Mouse (Mus musculus) cortical plate, adult 2 months (tissue): ENCODE measurements around the gene Pes1. TPM values are rescaled to one million over a fixed set of nuclear protein-coding genes. Genes with fewer than 3 reads are reported as not detected.
A peak's percentile ranks its signal among the peaks of the same experiment; 100 is the strongest.

Source experiments
- H3K27ac ChIP-seq: fragments of 200-500 bp; 2 replicates; pipeline ENCODE4 v1.5.1; 2012; ENCODE audit warnings: low read length, control low read depth, inconsistent platforms; ENCODE audit not compliant: insufficient read depth
- H3K4me1 ChIP-seq: fragments of 200-500 bp; 2 replicates; pipeline ENCODE4 v1.6.1; 2011; ENCODE audit warnings: low read length; ENCODE audit not compliant: control insufficient read depth, insufficient read depth
- H3K4me3 ChIP-seq: fragments of 200-500 bp; 2 replicates; pipeline ENCODE4 v1.5.1; 2011; ENCODE audit warnings: mild to moderate bottlenecking, low read length, control low read depth; ENCODE audit not compliant: insufficient read depth
- CTCF ChIP-seq: fragments of 200-500 bp; IDR thresholded peaks from 2 replicates; pipeline ENCODE4 v1.5.1; 2011; ENCODE audit warnings: mild to moderate bottlenecking, control low read depth, low read length; ENCODE audit not compliant: insufficient read depth; ENCODE audit errors: extremely low read depth
- POLR2A ChIP-seq: fragments of 200-500 bp; IDR thresholded peaks from 2 replicates; pipeline ENCODE4 v1.6.1; 2011; ENCODE audit warnings: mild to moderate bottlenecking, low read length, control low read depth; ENCODE audit not compliant: insufficient read depth; ENCODE audit errors: extremely low read depth
- polyA plus RNA-seq: library from polyadenylated mRNA; depleted of rRNA; stranded (reverse); fragments of >200 nt; gene quantifications from 2 replicates; pipeline ENCODE4 v1.2.3, GENCODE M21; 2012; rRNA removed

Pes1 gene
- 34.4 and 34.6 TPM in 2 replicates for polyA plus RNA-seq

DNA sequence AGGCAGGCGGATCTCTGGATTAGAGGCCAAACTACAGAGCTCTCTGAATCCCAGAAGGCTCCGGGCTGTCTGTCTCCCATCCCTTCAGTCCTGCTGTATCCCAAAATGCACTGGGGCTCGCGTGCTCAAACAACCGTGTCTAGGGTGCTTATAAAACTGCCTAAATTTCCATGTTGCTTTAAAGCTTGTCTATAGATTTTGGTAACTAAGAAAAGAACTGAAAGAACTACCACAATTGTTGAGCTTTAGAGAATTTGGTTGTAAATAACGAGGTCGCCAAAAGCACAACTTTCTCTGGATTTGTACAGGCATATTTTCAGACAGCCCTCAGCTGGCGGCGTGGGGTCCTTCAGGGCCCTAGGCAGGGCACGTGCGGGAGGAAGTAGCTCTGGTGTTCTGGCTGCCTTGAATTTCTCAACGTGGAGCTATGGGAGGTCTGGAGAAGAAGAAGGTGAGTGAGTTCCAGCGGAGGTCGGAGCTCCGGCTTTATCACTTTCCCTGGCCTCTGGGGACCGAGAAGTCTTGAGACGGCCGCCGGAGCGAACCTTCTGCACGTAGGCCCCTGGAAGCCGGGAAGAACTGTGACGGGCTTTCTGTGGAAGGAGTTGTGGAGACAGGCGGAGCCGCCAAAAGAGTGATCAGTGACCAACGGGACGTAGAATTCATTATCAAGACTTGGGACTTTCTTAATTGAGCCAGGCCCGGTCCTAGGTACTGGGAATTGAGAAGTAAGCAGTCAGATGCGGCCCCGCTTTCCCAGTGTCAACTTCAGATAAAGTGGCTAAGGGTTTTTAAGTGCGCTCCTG is at the start of gene Pes1:
Gene Pes1 (plus strand): TSS at position 366 of the 806 bp plus-strand sequence.
- H3K4me1 ChIP-seq: peaks cover 3% of the 10 kb centered on the region; the same call in 1 of the 2 replicates
- TF ChIP-seq POLR2A: no peak
- no peak for TF ChIP-seq CTCF
- peak within 1 kb of the TSS; percentile 63 for H3K4me3 ChIP-seq
- no peak within 1 kb of the TSS for H3K27ac ChIP-seq

DNA sequence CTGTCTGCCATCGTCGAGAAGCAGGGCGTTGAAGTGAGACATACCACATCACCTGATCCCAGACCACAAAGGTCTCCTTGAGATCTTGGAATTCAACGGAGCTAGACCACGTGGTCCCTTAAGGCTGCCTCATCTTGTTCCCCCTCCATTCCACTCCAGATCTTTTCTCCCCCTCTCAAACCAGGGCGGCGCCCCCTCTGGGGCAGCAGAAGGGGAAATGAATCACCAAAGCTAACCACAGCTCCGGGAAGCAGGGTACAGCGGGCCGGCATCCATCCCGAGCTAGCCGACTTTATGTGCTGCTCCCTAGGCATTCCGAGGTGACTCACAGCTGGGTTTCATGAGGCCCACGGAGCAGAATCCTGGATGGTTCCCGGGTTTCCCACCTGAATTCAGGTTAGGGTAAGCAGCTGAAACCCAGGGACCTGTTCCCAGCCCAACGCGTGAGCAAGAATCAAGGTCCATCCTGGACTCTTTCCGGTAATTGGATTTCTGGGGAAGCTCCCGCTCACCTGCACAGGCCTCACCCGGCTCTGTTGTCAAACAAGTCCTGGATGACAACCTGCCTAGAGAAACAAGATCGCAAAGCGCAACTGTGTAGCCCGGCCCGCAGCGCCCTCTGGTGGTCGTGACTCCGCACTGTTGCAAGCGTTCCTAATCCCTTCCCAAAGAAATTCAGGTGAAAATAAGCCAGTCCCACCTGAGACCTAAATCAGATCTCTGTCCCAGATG is 49.5 kb upstream of the Pes1 start, which contains the start of gene Slc35e4:
Gene Slc35e4 (minus strand): TSS at position 556 of the 732 bp plus-strand sequence.
- H3K27ac ChIP-seq: peak within 1 kb of the TSS; percentile 85
- H3K4me3 ChIP-seq: peak within 1 kb of the TSS; percentile 94
- TF ChIP-seq CTCF (peak; percentile 84), POLR2A (no peak)
- H3K4me1 ChIP-seq: peaks cover 16% of the 10 kb centered on the region

DNA sequence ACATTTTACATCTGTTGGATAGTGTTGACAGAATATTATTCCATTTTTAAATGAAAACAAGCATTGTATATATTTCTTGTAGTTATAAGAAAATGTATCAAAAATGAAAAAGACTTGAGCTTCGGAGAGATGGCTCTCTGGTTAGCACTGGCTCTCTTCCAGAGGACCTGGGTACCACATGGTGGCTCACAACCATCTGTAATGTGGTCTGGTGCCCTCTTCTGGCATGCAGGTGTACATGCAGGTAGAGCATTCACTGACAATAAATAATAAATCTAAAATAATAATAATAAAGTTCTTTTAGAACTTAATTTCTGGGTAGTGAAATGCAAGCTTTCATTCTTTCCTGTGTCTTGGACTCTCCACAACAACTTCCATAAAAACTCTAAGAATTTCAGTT is 45.0 kb upstream of the Pes1 start:
- Histone ChIP-seq H3K27ac (no peak overlapping the region), H3K4me3 (no peak overlapping the region), H3K4me1 (no peaks in the 10 kb centered on the region)
- TF ChIP-seq POLR2A (no peak), CTCF (0 out of 2 replicates have a peak, but pooled peaks have one; percentile 15)

DNA sequence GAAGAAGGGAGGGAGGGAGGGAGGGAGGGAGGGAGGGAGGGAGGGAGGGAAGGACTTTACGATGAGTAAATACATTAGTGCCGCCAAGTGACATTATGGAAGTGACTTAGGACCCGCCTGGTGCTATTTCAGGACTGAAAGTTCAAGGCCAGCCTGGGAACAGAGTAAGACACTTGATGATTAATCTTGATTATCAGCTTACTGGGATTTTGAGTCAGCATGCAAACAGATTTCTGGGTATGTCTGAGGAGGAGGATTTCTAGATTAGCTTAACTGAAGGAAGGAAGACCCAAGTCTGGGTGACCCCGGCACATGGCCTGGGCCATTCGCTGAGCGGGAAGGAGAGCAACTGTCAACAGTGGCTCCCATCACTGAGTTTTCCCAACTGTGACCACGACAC is 43.3 kb upstream of the Pes1 start:
- Histone ChIP-seq H3K4me3 (no peak overlapping the region), H3K4me1 (no peaks in the 10 kb centered on the region), H3K27ac (no peak overlapping the region)
- TF ChIP-seq CTCF (no peak), POLR2A (no peak)

DNA sequence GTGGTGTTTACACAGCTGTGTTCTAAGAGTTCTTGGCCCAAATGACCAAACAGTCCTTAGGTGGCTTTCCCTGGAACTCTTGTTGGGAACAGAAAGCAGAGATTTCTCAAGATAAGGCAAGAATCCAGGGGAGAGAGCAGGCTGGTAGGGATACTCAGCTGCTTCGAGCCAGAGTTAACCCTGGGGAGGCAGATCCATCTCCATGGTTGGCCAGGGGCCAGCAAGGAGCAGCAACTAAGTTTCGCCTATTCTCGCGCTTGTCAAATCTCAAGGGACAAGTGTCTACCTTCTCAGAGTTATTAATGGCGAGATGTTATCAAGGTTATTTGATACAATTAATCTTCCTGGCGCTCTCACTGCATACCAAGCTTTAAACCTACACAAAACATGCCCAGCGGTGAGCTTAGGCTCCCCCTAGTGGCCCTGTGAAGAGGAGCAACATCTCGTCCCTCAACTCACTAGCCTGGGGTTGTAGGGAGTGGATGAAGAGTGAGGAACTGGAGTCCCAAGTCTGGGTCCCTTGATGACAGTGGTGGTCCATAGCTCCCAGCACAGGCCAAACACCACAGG is 42.4 kb upstream of the Pes1 start:
- H3K27ac ChIP-seq: no peak overlapping the region
- no peak overlapping the region for H3K4me3 ChIP-seq
- H3K4me1 ChIP-seq: no peaks in the 10 kb centered on the region
- TF ChIP-seq CTCF: peak; percentile 92
- no peak for TF ChIP-seq POLR2A

DNA sequence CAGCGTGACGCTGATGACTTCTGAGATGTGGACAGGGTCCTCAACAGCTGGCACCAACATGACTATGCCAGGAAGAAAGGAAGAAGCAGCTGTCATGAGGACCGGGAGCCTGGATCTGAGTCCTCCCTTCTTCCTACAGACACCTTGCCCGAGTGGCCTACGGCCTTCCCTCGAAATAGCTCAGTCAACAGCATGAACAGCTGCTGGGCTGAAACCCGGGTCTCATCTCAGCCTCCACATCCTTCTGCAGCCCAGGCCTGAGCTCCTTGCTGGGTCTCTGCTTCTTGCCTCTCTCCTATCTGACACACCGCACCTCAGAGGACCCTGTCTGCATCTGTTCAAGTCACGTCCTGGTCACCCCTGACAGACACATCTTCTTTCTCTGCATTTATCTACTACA is 41.7 kb upstream of the Pes1 start:
- no peaks in the 10 kb centered on the region for H3K4me1 ChIP-seq
- H3K27ac ChIP-seq: no peak overlapping the region
- H3K4me3 ChIP-seq: no peak overlapping the region
- TF ChIP-seq POLR2A (no peak), CTCF (no peak)

DNA sequence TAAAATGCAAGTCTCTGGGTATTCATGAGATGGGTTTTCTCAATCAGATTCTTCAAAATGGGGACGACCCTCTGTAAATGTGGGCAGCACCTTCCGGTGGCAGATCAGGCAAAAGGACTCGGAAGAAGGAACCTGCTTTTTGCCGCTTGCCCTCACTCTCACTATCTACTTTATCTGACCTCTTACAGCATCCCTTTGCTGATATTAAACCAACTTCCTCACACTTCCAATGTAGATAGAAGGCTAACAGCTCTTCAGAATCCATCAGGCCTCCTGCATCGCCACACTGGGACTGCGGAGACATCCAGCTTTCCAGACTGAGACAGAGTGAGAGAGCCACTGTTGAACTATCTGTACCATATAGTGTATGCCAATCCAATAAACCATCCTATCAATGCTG is 41.0 kb upstream of the Pes1 start:
- Histone ChIP-seq H3K4me1 (no peaks in the 10 kb centered on the region), H3K27ac (no peak overlapping the region)

DNA sequence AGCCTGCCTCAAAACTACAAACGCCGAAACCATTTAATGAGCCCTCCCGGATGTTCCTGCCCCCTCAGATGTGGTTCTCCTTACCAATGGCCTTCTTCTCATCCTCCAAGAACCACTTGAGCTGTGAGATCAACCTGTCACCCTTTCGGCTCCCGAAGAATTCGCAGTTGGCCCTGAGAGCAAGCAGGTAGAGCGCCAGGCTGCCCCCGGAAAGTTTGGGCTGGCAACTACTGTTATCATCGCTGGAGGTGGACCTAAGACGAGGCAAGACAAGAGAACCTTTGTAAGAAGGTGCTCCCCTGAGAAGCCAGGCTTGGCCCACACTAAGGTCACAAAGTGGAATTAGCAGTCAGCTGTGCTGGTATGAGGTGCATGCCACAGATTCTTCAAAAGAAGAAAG is 37.9 kb upstream of the Pes1 start:
- Histone ChIP-seq H3K4me1 (no peaks in the 10 kb centered on the region), H3K4me3 (no peak overlapping the region), H3K27ac (no peak overlapping the region)
- no peak for TF ChIP-seq POLR2A
- TF ChIP-seq CTCF: no peak

More for the DNA sequence above, 41.0 kb upstream of the Pes1 start:
- no peak for TF ChIP-seq POLR2A
- no peak for TF ChIP-seq CTCF
- no peak overlapping the region for H3K4me3 ChIP-seq

DNA sequence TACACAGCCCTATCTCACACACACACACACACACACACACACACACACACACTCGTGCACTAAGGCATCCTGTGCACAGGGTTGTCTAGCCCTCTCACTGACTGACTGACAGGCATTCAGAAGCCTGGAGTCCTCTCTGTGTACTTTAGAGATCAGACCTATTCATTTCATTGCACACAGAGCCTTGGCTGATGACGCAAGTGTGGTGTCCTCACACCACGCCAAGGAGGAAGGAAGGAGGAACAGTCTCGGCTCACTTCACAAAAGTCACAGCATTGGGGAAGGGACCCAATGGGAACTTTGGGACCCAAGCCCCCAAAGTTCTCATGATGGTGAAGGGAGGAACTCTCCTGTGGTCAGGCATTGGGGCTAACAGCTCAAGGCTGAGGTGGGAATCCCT is 33.8 kb upstream of the Pes1 start:
- Histone ChIP-seq H3K4me1 (no peaks in the 10 kb centered on the region), H3K27ac (no peak overlapping the region), H3K4me3 (no peak overlapping the region)
- TF ChIP-seq POLR2A: no peak
- no peak for TF ChIP-seq CTCF

DNA sequence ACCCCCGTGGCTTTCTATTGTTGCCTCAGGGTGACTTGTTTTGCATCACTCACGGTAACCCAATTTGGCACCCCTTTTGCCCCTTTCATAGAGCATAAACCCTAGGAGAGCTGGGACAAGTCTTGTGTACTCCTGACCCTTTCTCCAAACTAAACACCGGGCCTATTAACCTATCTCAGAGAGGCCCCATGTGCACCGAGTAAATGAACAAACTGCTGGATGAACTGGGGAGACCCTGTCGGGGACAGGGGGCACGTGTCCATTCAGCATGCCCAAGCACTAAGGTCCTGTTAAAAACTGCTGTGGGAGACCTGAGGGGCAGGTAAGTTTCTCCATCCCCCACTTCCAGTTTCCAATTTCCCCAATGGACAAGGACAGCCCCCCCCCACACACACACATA is 32.8 kb upstream of the Pes1 start:
- Histone ChIP-seq H3K4me3 (no peak overlapping the region; the same call in 1 of the 2 replicates), H3K4me1 (no peaks in the 10 kb centered on the region), H3K27ac (no peak overlapping the region)
- TF ChIP-seq POLR2A (no peak), CTCF (no peak)
